Mouse (Mus musculus): ENCODE data around the gene Vwa3b. TPM values are rescaled to one million over a fixed set of nuclear protein-coding genes. Genes with fewer than 3 reads are reported as not detected.

The Vwa3b gene
- polyA plus RNA-seq (2015; fragmentation: Nextera tagmentation; extraction: Ambion mirVana): 0.52 TPM in 1 of 2 replicates, not detected in the other

GRCm38 (mm10) chr1:37025962-37026686, at the start of gene Vwa3b:
TSS of gene Vwa3b (plus strand) at chr1:37026596.
- ATAC-seq (ENCODE audit: low read depth): no peak
- H3K36me3 ChIP-seq: no peaks in the 10 kb centered on the region
- no peak within 1 kb of the TSS for H3K4me3 ChIP-seq
- no peak within 1 kb of the TSS for H3K4me2 ChIP-seq
- no peak within 1 kb of the TSS for H3K9ac ChIP-seq
- H3K27ac ChIP-seq (replicated peaks): no peak within 1 kb of the TSS
- peaks cover 11% of the 10 kb centered on the region for H3K4me1 ChIP-seq (replicated peaks)
- no peaks in the 10 kb centered on the region for H3K9me3 ChIP-seq
- 75% methylated on average over 5 of the region's 5 CpGs for WGBS
- H3K27me3 ChIP-seq: peaks cover 6% of the 10 kb centered on the region; the same call in 1 of the 2 replicates

- WGBS: 94% methylated on average over 4 of the region's 4 CpGs
- Histone ChIP-seq H3K27ac (replicated peaks) (no peak overlapping the region), H3K4me1 (replicated peaks) (no peaks in the 10 kb centered on the region), H3K4me3 (no peak overlapping the region), H3K36me3 (no peaks in the 10 kb centered on the region), H3K4me2 (no peak overlapping the region), H3K9me3 (no peaks in the 10 kb centered on the region), H3K9ac (no peak overlapping the region), H3K27me3 (no peaks in the 10 kb centered on the region)
- no peak for ATAC-seq (ENCODE audit: low read depth)
Measured at GRCm38 (mm10) chr1:36976770-36977169, 49.6 kb upstream of the Vwa3b start.

- H3K4me3 ChIP-seq: no peak overlapping the region
- H3K9me3 ChIP-seq: no peaks in the 10 kb centered on the region
- H3K27ac ChIP-seq (replicated peaks): no peak overlapping the region
- H3K4me2 ChIP-seq: no peak overlapping the region
- WGBS: 89% methylated on average over 9 of the region's 9 CpGs
- H3K36me3 ChIP-seq: no peaks in the 10 kb centered on the region
- H3K9ac ChIP-seq: no peak overlapping the region
- 0 out of 2 replicates have a peak, but pooled peaks cover 3% of the 10 kb centered on the region for H3K27me3 ChIP-seq
- no peaks in the 10 kb centered on the region for H3K4me1 ChIP-seq (replicated peaks)
- ATAC-seq (ENCODE audit: low read depth): no peak
Measured at GRCm38 (mm10) chr1:36982191-36982961, 44.0 kb upstream of the Vwa3b start.

GRCm38 (mm10) chr1:36983754-36984153, 42.6 kb upstream of the Vwa3b start:
- H3K9ac ChIP-seq: no peak overlapping the region
- H3K27ac ChIP-seq (replicated peaks): no peak overlapping the region
- H3K4me2 ChIP-seq: no peak overlapping the region
- ATAC-seq (ENCODE audit: low read depth): no peak
- H3K36me3 ChIP-seq: no peaks in the 10 kb centered on the region
- no peak overlapping the region for H3K4me3 ChIP-seq
- H3K4me1 ChIP-seq (replicated peaks): no peaks in the 10 kb centered on the region
- H3K9me3 ChIP-seq: no peaks in the 10 kb centered on the region
- WGBS: 40% methylated on average over 4 of the region's 4 CpGs
- 0 out of 2 replicates have a peak, but pooled peaks cover 3% of the 10 kb centered on the region for H3K27me3 ChIP-seq

- Histone ChIP-seq H3K27ac (replicated peaks) (no peak overlapping the region), H3K9ac (no peak overlapping the region), H3K36me3 (no peaks in the 10 kb centered on the region), H3K27me3 (0 out of 2 replicates have a peak, but pooled peaks cover 3% of the 10 kb centered on the region), H3K9me3 (no peaks in the 10 kb centered on the region), H3K4me2 (no peak overlapping the region), H3K4me1 (replicated peaks) (no peaks in the 10 kb centered on the region), H3K4me3 (no peak overlapping the region)
- ATAC-seq (ENCODE audit: low read depth): no peak
- WGBS: 25% methylated on average over 6 of the region's 6 CpGs
Measured at GRCm38 (mm10) chr1:36984406-36984805, 42.0 kb upstream of the Vwa3b start.

GRCm38 (mm10) chr1:36985896-36986295, 40.5 kb upstream of the Vwa3b start:
- no peak for ATAC-seq (ENCODE audit: low read depth)
- Histone ChIP-seq H3K4me2 (no peak overlapping the region), H3K4me3 (no peak overlapping the region), H3K27me3 (0 out of 2 replicates have a peak, but pooled peaks cover 3% of the 10 kb centered on the region), H3K4me1 (replicated peaks) (no peaks in the 10 kb centered on the region), H3K9me3 (no peaks in the 10 kb centered on the region), H3K9ac (no peak overlapping the region), H3K27ac (replicated peaks) (no peak overlapping the region), H3K36me3 (no peaks in the 10 kb centered on the region)
- WGBS: 22% methylated on average over 6 of the region's 6 CpGs

GRCm38 (mm10) chr1:36986396-36987160, 39.8 kb upstream of the Vwa3b start:
- H3K36me3 ChIP-seq: no peaks in the 10 kb centered on the region
- no peak for ATAC-seq (ENCODE audit: low read depth)
- WGBS: 46% methylated on average over 14 of the region's 14 CpGs

GRCm38 (mm10) chr1:36987172-36988148, 38.9 kb upstream of the Vwa3b start:
- whole genome bisulfite sequencing: 85% methylated on average over 10 of the region's 10 CpGs
- Histone ChIP-seq H3K27me3 (0 out of 2 replicates have a peak, but pooled peaks cover 3% of the 10 kb centered on the region), H3K36me3 (no peaks in the 10 kb centered on the region), H3K9me3 (no peaks in the 10 kb centered on the region), H3K9ac (no peak overlapping the region), H3K4me3 (no peak overlapping the region), H3K4me2 (no peak overlapping the region), H3K4me1 (replicated peaks) (no peaks in the 10 kb centered on the region), H3K27ac (replicated peaks) (no peak overlapping the region)
- no peak for ATAC-seq (ENCODE audit: low read depth)

More at GRCm38 (mm10) chr1:36986396-36987160, 39.8 kb upstream of the Vwa3b start:
- 0 out of 2 replicates have a peak, but pooled peaks cover 3% of the 10 kb centered on the region for H3K27me3 ChIP-seq
- no peak overlapping the region for H3K9ac ChIP-seq
- no peak overlapping the region for H3K27ac ChIP-seq (replicated peaks)
- H3K4me1 ChIP-seq (replicated peaks): no peaks in the 10 kb centered on the region
- no peaks in the 10 kb centered on the region for H3K9me3 ChIP-seq
- H3K4me3 ChIP-seq: no peak overlapping the region
- H3K4me2 ChIP-seq: no peak overlapping the region

- Histone ChIP-seq H3K36me3 (no peaks in the 10 kb centered on the region), H3K4me2 (no peak overlapping the region), H3K27ac (replicated peaks) (no peak overlapping the region), H3K4me1 (replicated peaks) (no peaks in the 10 kb centered on the region), H3K9me3 (no peaks in the 10 kb centered on the region), H3K27me3 (0 out of 2 replicates have a peak, but pooled peaks cover 3% of the 10 kb centered on the region), H3K4me3 (no peak overlapping the region), H3K9ac (no peak overlapping the region)
- ATAC-seq (ENCODE audit: low read depth): no peak
- 71% methylated on average over 6 of the region's 6 CpGs for WGBS
Measured at GRCm38 (mm10) chr1:36988161-36988560, 38.2 kb upstream of the Vwa3b start.

- Histone ChIP-seq H3K4me2 (no peak overlapping the region), H3K9ac (no peak overlapping the region), H3K36me3 (no peaks in the 10 kb centered on the region), H3K4me1 (replicated peaks) (no peaks in the 10 kb centered on the region), H3K27me3 (0 out of 2 replicates have a peak, but pooled peaks cover 3% of the 10 kb centered on the region), H3K4me3 (no peak overlapping the region), H3K9me3 (no peaks in the 10 kb centered on the region), H3K27ac (replicated peaks) (no peak overlapping the region)
- no peak for ATAC-seq (ENCODE audit: low read depth)
- 80% methylated on average over 6 of the region's 6 CpGs for WGBS
Measured at GRCm38 (mm10) chr1:36988561-36988960, 37.8 kb upstream of the Vwa3b start.

- no peaks in the 10 kb centered on the region for H3K9me3 ChIP-seq
- H3K27ac ChIP-seq (replicated peaks): no peak overlapping the region
- H3K4me2 ChIP-seq: no peak overlapping the region
- no peak for ATAC-seq (ENCODE audit: low read depth)
- WGBS: 90% methylated on average over 5 of the region's 5 CpGs
- H3K4me1 ChIP-seq (replicated peaks): peaks cover 10% of the 10 kb centered on the region
- no peak overlapping the region for H3K4me3 ChIP-seq
- H3K27me3 ChIP-seq: no peaks in the 10 kb centered on the region
- H3K36me3 ChIP-seq: no peaks in the 10 kb centered on the region
- no peak overlapping the region for H3K9ac ChIP-seq
Measured at GRCm38 (mm10) chr1:36994296-36994695, 32.1 kb upstream of the Vwa3b start.

All from neural tube, embryonic 13.5 days (tissue).